Mouse (Mus musculus) CD4-positive, CD25-positive, alpha-beta regulatory T cell, adult 2 months (primary cell): ENCODE results near the gene Sp9.

ENCODE experiments used
- DNase-seq: peaks from one replicate; pipeline ENCODE4 v3.0.0-alpha.2; 2012; ENCODE audit warnings: low read depth, low spot score

Gene Sp9

DNA sequence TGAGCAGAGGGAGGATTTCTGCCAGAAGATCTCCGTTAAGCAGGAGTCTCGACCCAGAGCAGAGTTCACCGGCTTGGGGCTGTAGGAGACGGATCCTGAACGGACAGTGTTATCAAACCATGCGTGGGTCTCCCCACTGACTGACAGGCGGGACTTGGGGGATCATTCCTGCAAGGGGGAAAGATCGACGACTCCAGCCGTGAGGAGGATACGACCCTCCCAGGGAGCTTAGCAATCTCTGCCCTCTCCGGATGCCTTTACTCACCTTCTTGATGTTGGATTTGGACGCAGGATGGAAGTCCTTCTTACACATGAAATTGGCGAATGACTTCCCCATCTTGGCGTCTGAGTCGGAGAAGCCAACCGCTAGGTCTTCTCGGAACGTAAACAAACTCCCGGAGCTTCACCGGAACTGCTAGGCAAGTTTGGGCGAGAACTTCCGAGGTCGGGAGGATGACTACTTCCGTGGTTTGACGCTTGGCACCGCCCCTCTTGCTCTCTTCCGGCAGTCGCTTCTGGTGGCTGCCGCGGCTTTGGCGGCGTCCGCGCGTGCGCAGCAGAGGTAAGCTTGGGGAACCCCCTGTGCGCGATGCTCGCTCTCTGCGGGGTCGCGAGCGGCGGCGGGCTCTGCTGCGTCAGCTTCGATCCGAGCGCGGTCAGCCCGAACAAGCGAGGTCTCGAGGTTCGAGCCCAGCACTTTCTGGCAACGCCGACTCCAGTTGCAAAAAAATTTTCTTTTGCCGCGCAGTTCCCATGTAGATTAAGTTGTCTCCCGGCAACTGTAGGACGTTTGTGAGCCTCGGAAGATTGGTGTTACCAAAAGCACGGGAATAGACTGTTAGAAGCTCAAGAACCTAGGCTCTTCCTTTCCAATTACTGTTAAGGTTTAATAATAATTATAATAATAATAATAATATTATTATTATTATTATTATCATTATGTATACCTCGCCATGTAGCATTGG, 40.7 kb downstream of the Sp9 start, which contains the start of the genes Scrn3 and Cir1:
Gene Scrn3, plus strand, starts transcription at position 450 of the 965 bp plus-strand sequence.
Gene Cir1, minus strand, starts transcription at position 550 of the 965 bp plus-strand sequence.
- DNase-seq, result peak; percentile 99

DNA sequence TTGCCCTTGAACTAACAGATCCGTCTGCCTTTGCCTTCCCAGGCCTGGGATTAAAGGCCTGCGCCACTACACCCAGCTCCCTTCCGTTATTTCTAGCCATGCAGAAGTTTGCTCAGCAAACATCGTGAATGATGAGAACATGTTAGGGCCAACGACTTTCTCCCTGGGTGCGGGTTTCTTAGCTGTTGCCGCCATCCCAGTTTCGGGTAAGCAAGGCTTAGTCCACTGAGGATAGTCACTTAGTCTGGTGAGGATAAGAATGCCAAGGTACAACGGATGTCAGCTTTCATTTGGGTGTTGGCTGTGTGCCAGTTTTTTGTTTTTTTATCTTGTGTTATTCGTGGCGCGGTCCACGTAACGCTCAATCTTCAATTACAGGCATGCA, 41.4 kb downstream of the Sp9 start:
- DNase-seq, result peak; percentile 76

DNA sequence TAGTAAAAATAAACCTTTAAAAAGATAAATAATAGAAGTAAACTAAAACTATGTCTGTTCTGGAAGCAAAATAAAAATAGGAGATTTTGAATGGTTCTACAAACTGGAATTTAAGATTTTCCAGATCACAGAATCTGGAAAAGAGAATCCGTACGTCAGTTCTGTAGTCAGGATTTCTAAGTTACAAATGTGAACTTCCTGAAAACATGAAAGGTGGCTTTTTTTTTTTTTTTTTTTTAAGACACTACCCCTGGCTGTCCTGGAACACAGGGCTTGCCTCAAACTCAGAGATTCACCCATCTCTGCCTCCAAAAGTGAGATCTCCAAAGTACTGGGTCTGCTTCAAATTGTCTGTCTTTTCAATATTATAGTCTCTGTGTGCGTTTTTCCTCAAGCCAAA, 42.6 kb downstream of the Sp9 start:
- no peak for DNase-seq

DNA sequence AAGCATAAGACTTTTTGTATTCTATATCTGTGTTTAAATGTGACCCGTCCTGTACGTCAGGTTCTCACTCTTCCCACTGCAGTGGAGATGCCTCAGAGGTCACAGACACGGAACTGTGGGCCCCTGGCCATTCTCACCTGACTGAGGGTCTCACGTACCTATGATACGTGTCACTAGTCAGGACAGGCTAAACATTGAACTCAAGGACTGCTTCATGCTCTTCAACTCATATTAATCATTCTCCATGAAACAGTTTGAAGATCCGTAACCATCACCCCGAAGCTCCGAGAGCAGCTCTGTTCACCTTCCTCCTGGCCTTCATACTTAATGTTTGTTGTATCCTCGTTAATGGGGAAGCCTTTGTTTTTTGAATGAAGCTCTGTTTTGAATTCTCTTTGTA, 45.7 kb downstream of the Sp9 start:
- DNase-seq, result no peak

DNA sequence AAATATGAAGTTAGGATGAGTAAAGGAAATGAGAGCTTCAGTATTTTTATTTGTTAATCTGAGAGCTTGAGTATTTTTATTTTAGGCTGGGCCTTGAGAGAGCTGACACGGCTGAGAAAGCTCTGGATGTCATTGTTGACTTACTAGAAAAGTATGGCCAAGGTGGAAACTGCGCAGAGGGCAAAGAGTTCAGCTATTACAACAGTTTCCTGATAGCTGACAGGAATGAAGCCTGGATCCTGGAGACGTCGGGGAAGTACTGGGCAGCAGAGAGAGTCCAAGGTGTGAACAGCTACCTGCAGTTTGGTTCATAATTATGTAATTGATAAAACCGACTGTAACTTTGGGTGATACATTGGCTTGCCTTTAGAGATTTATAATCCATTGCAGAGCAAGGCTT, 47.5 kb downstream of the Sp9 start:
- DNase-seq, result no peak

DNA sequence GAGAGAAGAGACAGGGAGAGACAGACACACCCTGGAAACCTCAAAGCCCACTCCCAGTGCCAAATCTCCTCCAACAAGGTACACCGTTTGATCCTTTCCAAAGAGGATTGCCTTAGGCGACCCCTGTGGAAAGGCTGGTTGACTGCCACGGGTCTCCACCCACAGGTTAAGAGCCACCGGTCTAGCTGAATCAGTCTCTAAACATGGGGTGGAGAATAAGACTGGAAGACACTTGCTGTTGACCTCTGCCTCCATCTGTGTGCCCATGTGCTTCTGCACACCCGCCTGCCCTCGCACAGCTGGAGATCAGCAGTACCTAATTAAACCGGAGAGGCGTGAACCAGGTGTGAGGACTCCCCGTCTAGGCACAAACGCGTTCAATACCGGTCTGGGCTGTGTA, 51.3 kb downstream of the Sp9 start:
- DNase-seq, result no peak

DNA sequence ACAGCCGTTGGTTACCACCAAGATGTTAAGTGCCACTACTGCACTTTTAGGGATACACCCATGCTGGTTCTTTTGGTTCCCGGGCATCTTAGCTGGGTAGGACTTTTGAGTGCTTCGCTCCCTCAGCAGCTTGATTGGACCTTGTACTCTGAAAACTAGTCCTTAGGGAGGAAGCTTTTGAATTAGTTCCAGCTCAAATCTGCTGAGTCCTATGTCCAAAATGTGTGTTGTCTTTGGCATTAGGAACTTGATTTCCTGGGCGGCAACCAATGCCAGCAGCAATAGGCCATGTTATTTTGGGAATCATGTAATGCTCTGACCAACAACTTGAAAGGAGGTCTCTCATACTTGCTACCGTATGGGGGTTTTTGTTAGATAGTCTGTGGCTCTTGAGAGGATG, 54.1 kb downstream of the Sp9 start:
- no peak for DNase-seq
